Mouse (Mus musculus): ENCODE data around the gene Relt. TPM values are rescaled to one million over a fixed set of nuclear protein-coding genes. Genes with fewer than 3 reads are reported as not detected.
"Not testable (repeated sequence)": the region's sequence is repeated elsewhere in the genome, so short reads cannot be mapped to it uniquely, and the experiment has no call there.

The Relt gene
- polyA plus RNA-seq, 1 experiment from 2014 or later = 1.4 TPM

- no peak for DNase-seq (ENCODE audit: low spot score)
- H3K27ac ChIP-seq (ENCODE audit: low read depth, low read length) = no peak overlapping the region
- no peak for ATAC-seq (ENCODE audit: low FRiP score)
- WGBS = 54% methylated on average over 4 of the region's 4 CpGs
- no peak overlapping the region for H3K4me2 ChIP-seq (replicated peaks; ENCODE audit: low read depth, low read length)
- H3K27me3 ChIP-seq (ENCODE audit: control insufficient read depth, insufficient read depth, low read length) = no peaks in the 10 kb centered on the region
- H3K9me3 ChIP-seq (ENCODE audit: control insufficient read depth, low read length) = no peaks in the 10 kb centered on the region
- H3K4me3 ChIP-seq (ENCODE audit: low read depth, low read length) = no peak overlapping the region
- no peaks in the 10 kb centered on the region for H3K4me1 ChIP-seq (replicated peaks; ENCODE audit: control insufficient read depth, insufficient read depth, low read length)
- H3K9ac ChIP-seq (ENCODE audit: low read depth, low read length) = no peak overlapping the region
- H3K36me3 ChIP-seq (ENCODE audit: control insufficient read depth, insufficient read depth, low read length) = no peaks in the 10 kb centered on the region
These were observed 7.9 kb downstream of the Relt start for GRCm38 (mm10) chr7:100855300-100855699.

GRCm38 (mm10) chr7:100854861-100855260 is 8.4 kb downstream of the Relt start:
- Histone ChIP-seq H3K27me3 (ENCODE audit: control insufficient read depth, insufficient read depth, low read length) (no peaks in the 10 kb centered on the region), H3K4me3 (ENCODE audit: low read depth, low read length) (no peak overlapping the region), H3K27ac (ENCODE audit: low read depth, low read length) (no peak overlapping the region), H3K9ac (ENCODE audit: low read depth, low read length) (no peak overlapping the region), H3K36me3 (ENCODE audit: control insufficient read depth, insufficient read depth, low read length) (no peaks in the 10 kb centered on the region), H3K4me1 (replicated peaks; ENCODE audit: control insufficient read depth, insufficient read depth, low read length) (no peaks in the 10 kb centered on the region), H3K9me3 (ENCODE audit: control insufficient read depth, low read length) (no peaks in the 10 kb centered on the region), H3K4me2 (replicated peaks; ENCODE audit: low read depth, low read length) (no peak overlapping the region)
- 76% methylated on average over 5 of the region's 5 CpGs for WGBS
- no peak for ATAC-seq (ENCODE audit: low FRiP score)
- DNase-seq (ENCODE audit: low spot score) = no peak

- no peak overlapping the region for H3K4me3 ChIP-seq (ENCODE audit: low read depth, low read length)
- no peak overlapping the region for H3K9ac ChIP-seq (ENCODE audit: low read depth, low read length)
- H3K27ac ChIP-seq (ENCODE audit: low read depth, low read length) = no peak overlapping the region
- ATAC-seq (ENCODE audit: low FRiP score) (no peak), DNase-seq (ENCODE audit: low spot score) (no peak)
- WGBS = 55% methylated on average over 6 of the region's 6 CpGs
- no peaks in the 10 kb centered on the region for H3K36me3 ChIP-seq (ENCODE audit: control insufficient read depth, insufficient read depth, low read length)
- H3K27me3 ChIP-seq (ENCODE audit: control insufficient read depth, insufficient read depth, low read length) = no peaks in the 10 kb centered on the region
- no peak overlapping the region for H3K4me2 ChIP-seq (replicated peaks; ENCODE audit: low read depth, low read length)
- H3K4me1 ChIP-seq (replicated peaks; ENCODE audit: control insufficient read depth, insufficient read depth, low read length) = no peaks in the 10 kb centered on the region
- no peaks in the 10 kb centered on the region for H3K9me3 ChIP-seq (ENCODE audit: control insufficient read depth, low read length)
These were observed 9.0 kb downstream of the Relt start for GRCm38 (mm10) chr7:100854137-100854814.

- Histone ChIP-seq H3K27me3 (ENCODE audit: control insufficient read depth, insufficient read depth, low read length) (no peaks in the 10 kb centered on the region), H3K27ac (ENCODE audit: low read depth, low read length) (no peak overlapping the region), H3K4me3 (ENCODE audit: low read depth, low read length) (no peak overlapping the region), H3K4me2 (replicated peaks; ENCODE audit: low read depth, low read length) (no peak overlapping the region), H3K9ac (ENCODE audit: low read depth, low read length) (no peak overlapping the region), H3K36me3 (ENCODE audit: control insufficient read depth, insufficient read depth, low read length) (no peaks in the 10 kb centered on the region), H3K4me1 (replicated peaks; ENCODE audit: control insufficient read depth, insufficient read depth, low read length) (no peaks in the 10 kb centered on the region), H3K9me3 (ENCODE audit: control insufficient read depth, low read length) (no peaks in the 10 kb centered on the region)
- ATAC-seq (ENCODE audit: low FRiP score) = no peak
- no peak for DNase-seq (ENCODE audit: low spot score)
- WGBS = 90% methylated on average over 3 of the region's 3 CpGs
These were observed 9.8 kb downstream of the Relt start for GRCm38 (mm10) chr7:100853396-100853795.

GRCm38 (mm10) chr7:100851481-100852356 is 11.5 kb downstream of the Relt start:
- H3K36me3 ChIP-seq (ENCODE audit: control insufficient read depth, insufficient read depth, low read length) = no peaks in the 10 kb centered on the region
- no peak for DNase-seq (ENCODE audit: low spot score)
- H3K4me1 ChIP-seq (replicated peaks; ENCODE audit: control insufficient read depth, insufficient read depth, low read length) = no peaks in the 10 kb centered on the region
- H3K27me3 ChIP-seq (ENCODE audit: control insufficient read depth, insufficient read depth, low read length) = no peaks in the 10 kb centered on the region
- no peak overlapping the region for H3K4me2 ChIP-seq (replicated peaks; ENCODE audit: low read depth, low read length)
- H3K9ac ChIP-seq (ENCODE audit: low read depth, low read length) = no peak overlapping the region
- H3K9me3 ChIP-seq (ENCODE audit: control insufficient read depth, low read length) = no peaks in the 10 kb centered on the region
- H3K27ac ChIP-seq (ENCODE audit: low read depth, low read length) = no peak overlapping the region
- 72% methylated on average over 9 of the region's 9 CpGs for WGBS
- no peak for ATAC-seq (ENCODE audit: low FRiP score)
- H3K4me3 ChIP-seq (ENCODE audit: low read depth, low read length) = no peak overlapping the region

- WGBS = 87% methylated on average over 2 of the region's 2 CpGs
- no peak overlapping the region for H3K4me2 ChIP-seq (replicated peaks; ENCODE audit: low read depth, low read length)
- no peaks in the 10 kb centered on the region for H3K9me3 ChIP-seq (ENCODE audit: control insufficient read depth, low read length)
- ATAC-seq (ENCODE audit: low FRiP score) (no peak), DNase-seq (ENCODE audit: low spot score) (no peak)
- H3K36me3 ChIP-seq (ENCODE audit: control insufficient read depth, insufficient read depth, low read length) = no peaks in the 10 kb centered on the region
- H3K4me3 ChIP-seq (ENCODE audit: low read depth, low read length) = no peak overlapping the region
- H3K4me1 ChIP-seq (replicated peaks; ENCODE audit: control insufficient read depth, insufficient read depth, low read length) = no peaks in the 10 kb centered on the region
- H3K9ac ChIP-seq (ENCODE audit: low read depth, low read length) = no peak overlapping the region
- H3K27me3 ChIP-seq (ENCODE audit: control insufficient read depth, insufficient read depth, low read length) = no peaks in the 10 kb centered on the region
- H3K27ac ChIP-seq (ENCODE audit: low read depth, low read length) = no peak overlapping the region
These were observed 13.7 kb downstream of the Relt start for GRCm38 (mm10) chr7:100849508-100849907.

- no peak overlapping the region for H3K4me3 ChIP-seq (ENCODE audit: low read depth, low read length)
- no peak for ATAC-seq (ENCODE audit: low FRiP score)
- peak; percentile 66 for DNase-seq (ENCODE audit: low spot score)
- WGBS = 28% methylated on average over 6 of the region's 6 CpGs
- no peaks in the 10 kb centered on the region for H3K4me1 ChIP-seq (replicated peaks; ENCODE audit: control insufficient read depth, insufficient read depth, low read length)
- no peak overlapping the region for H3K27ac ChIP-seq (ENCODE audit: low read depth, low read length)
- no peaks in the 10 kb centered on the region for H3K27me3 ChIP-seq (ENCODE audit: control insufficient read depth, insufficient read depth, low read length)
- H3K4me2 ChIP-seq (replicated peaks; ENCODE audit: low read depth, low read length) = no peak overlapping the region
- H3K9me3 ChIP-seq (ENCODE audit: control insufficient read depth, low read length) = no peaks in the 10 kb centered on the region
- H3K9ac ChIP-seq (ENCODE audit: low read depth, low read length) = no peak overlapping the region
- H3K36me3 ChIP-seq (ENCODE audit: control insufficient read depth, insufficient read depth, low read length) = no peaks in the 10 kb centered on the region
These were observed 14.5 kb downstream of the Relt start for GRCm38 (mm10) chr7:100848744-100849143.

- no peaks in the 10 kb centered on the region for H3K4me1 ChIP-seq (replicated peaks; ENCODE audit: control insufficient read depth, insufficient read depth, low read length)
- no peaks in the 10 kb centered on the region for H3K27me3 ChIP-seq (ENCODE audit: control insufficient read depth, insufficient read depth, low read length)
- no peaks in the 10 kb centered on the region for H3K9me3 ChIP-seq (ENCODE audit: control insufficient read depth, low read length)
- H3K4me2 ChIP-seq (replicated peaks; ENCODE audit: low read depth, low read length) = no peak overlapping the region
- no peak overlapping the region for H3K4me3 ChIP-seq (ENCODE audit: low read depth, low read length)
- H3K9ac ChIP-seq (ENCODE audit: low read depth, low read length) = no peak overlapping the region
- DNase-seq (ENCODE audit: low spot score) (no peak), ATAC-seq (ENCODE audit: low FRiP score) (no peak)
- no peaks in the 10 kb centered on the region for H3K36me3 ChIP-seq (ENCODE audit: control insufficient read depth, insufficient read depth, low read length)
- 84% methylated on average over 6 of the region's 6 CpGs for WGBS
- no peak overlapping the region for H3K27ac ChIP-seq (ENCODE audit: low read depth, low read length)
These were observed 16.1 kb downstream of the Relt start for GRCm38 (mm10) chr7:100847131-100847530.

- not testable (repeated sequence) for H3K27me3 ChIP-seq (ENCODE audit: control insufficient read depth, insufficient read depth, low read length); H3K9me3 ChIP-seq (ENCODE audit: control insufficient read depth, low read length); DNase-seq (ENCODE audit: low spot score); ATAC-seq (ENCODE audit: low FRiP score); H3K4me2 ChIP-seq (replicated peaks; ENCODE audit: low read depth, low read length); H3K9ac ChIP-seq (ENCODE audit: low read depth, low read length); H3K4me1 ChIP-seq (replicated peaks; ENCODE audit: control insufficient read depth, insufficient read depth, low read length); H3K4me3 ChIP-seq (ENCODE audit: low read depth, low read length); H3K36me3 ChIP-seq (ENCODE audit: control insufficient read depth, insufficient read depth, low read length); H3K27ac ChIP-seq (ENCODE audit: low read depth, low read length)
- 87% methylated on average over 7 of the region's 7 CpGs for whole genome bisulfite sequencing
These were observed 17.2 kb downstream of the Relt start for GRCm38 (mm10) chr7:100846033-100846432.
